Mouse (Mus musculus) cerebellum, postnatal 4 days (tissue): ENCODE measurements around the gene Sgca.

Experiments
- DNase-seq, 2 experiments: peaks; one replicate each; pipeline ENCODE4 v3.0.0; 2022; ENCODE audit warnings: low spot score in 2 of 2, mixed read lengths in 1 of 2

The Sgca gene

GRCm38 (mm10) chr11:94943054-94943453 lies 33.1 kb downstream of the Sgca start:
- no peak for DNase-seq

GRCm38 (mm10) chr11:94942282-94943023 lies 33.7 kb downstream of the Sgca start:
- DNase-seq, result no peak

- DNase-seq, result no peak
These were observed 34.4 kb downstream of the Sgca start for GRCm38 (mm10) chr11:94941776-94942175.

GRCm38 (mm10) chr11:94941121-94941520 lies 35.0 kb downstream of the Sgca start:
- DNase-seq, result no peak

- peak; percentile 56 to 80 for DNase-seq
These were observed 36.8 kb downstream of the Sgca start for GRCm38 (mm10) chr11:94939280-94939679.

- no peak for DNase-seq
These were observed 37.8 kb downstream of the Sgca start for GRCm38 (mm10) chr11:94938296-94938695.

GRCm38 (mm10) chr11:94937787-94938186 lies 38.3 kb downstream of the Sgca start:
- DNase-seq, result no peak

- DNase-seq, result no peak
These were observed 38.8 kb downstream of the Sgca start for GRCm38 (mm10) chr11:94937335-94937781.

GRCm38 (mm10) chr11:94936851-94937295 lies 39.3 kb downstream of the Sgca start:
- DNase-seq, result peak; percentile 79 to 91

- DNase-seq, result no peak
These were observed 40.1 kb downstream of the Sgca start, which contains the start of gene Col1a1 for GRCm38 (mm10) chr11:94936045-94936444. Gene Col1a1 (plus strand): TSS chr11:94936224.

GRCm38 (mm10) chr11:94934526-94934925 lies 41.6 kb downstream of the Sgca start:
- no peak for DNase-seq

GRCm38 (mm10) chr11:94933584-94933983 lies 42.5 kb downstream of the Sgca start:
- DNase-seq, result no peak

GRCm38 (mm10) chr11:94930151-94930550 lies 46.0 kb downstream of the Sgca start:
- no peak for DNase-seq

GRCm38 (mm10) chr11:94929599-94929998 lies 46.5 kb downstream of the Sgca start:
- no peak for DNase-seq

GRCm38 (mm10) chr11:94928820-94929219 lies 47.3 kb downstream of the Sgca start:
- DNase-seq, result peak; percentile 37 to 74

- no peak for DNase-seq
These were observed 48.3 kb downstream of the Sgca start for GRCm38 (mm10) chr11:94927771-94928291.

GRCm38 (mm10) chr11:94926431-94926830 lies 49.7 kb downstream of the Sgca start:
- no peak for DNase-seq

- no peak for DNase-seq
These were observed 51.1 kb downstream of the Sgca start for GRCm38 (mm10) chr11:94924977-94925376.

GRCm38 (mm10) chr11:94920996-94921401 lies 55.1 kb downstream of the Sgca start:
- DNase-seq, result no peak

GRCm38 (mm10) chr11:94917717-94918116 lies 58.4 kb downstream of the Sgca start:
- no peak for DNase-seq

- no peak for DNase-seq
These were observed 59.6 kb downstream of the Sgca start for GRCm38 (mm10) chr11:94916477-94916876.

GRCm38 (mm10) chr11:94915675-94916403 lies 60.3 kb downstream of the Sgca start:
- no peak for DNase-seq
